8 mouse cellular contexts compared by ENCODE assay signal in the genomic region with DNA sequence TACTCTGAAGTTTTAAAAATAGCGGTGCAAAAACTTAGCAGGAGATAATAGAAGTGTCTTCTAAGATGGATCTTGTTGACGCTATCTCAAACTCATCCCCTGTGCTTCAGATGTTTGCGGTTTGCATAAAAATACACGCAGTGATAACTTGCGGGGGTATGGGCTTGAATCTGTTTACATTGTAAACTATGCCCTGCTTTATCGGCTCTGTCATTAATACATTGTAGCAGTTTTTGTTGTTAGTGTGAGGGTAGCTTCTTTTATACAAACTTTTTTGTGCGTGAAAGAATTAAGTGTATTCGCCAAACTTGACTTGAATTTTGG. TPM values are rescaled to one million over a fixed set of nuclear protein-coding genes. Genes with fewer than 3 reads are reported as not detected.
DNase-seq lines count a peak whose midpoint lies in the region; ATAC-seq and TF ChIP-seq lines count a peak whose summit lies in the region.

No protein-coding gene starts in this region.

- no peak for TF ChIP-seq CTCF in cerebellum, adult 2 months (IDR thresholded peaks at IDR 0.05; ENCODE audit: borderline replicate concordance, insufficient read depth, low read depth, low read length)
- no peak for TF ChIP-seq CTCF in testis, adult 2 months (IDR thresholded peaks at IDR 0.05; ENCODE audit: control insufficient read depth, insufficient read depth, insufficient replicate concordance, low read depth, low read length)

- no peaks in the 10 kb centered on the region for H3K27me3 ChIP-seq in cerebellum, adult 2 months (ENCODE audit: control insufficient read depth, insufficient read depth, low read length)
- H3K27me3 ChIP-seq in testis, adult 2 months (ENCODE audit: control insufficient read depth, insufficient read depth, low read length), result no peaks in the 10 kb centered on the region
- no peaks in the 10 kb centered on the region for H3K27me3 ChIP-seq in liver, embryonic 13.5 days

- peak overlapping the region; percentile 99 for H3K9ac ChIP-seq in liver, embryonic 13.5 days

- no peaks in the 10 kb centered on the region for H3K9me3 ChIP-seq in liver, embryonic 13.5 days (replicated peaks)

- ATAC-seq in liver, embryonic 13.5 days (ENCODE audit: low read depth), result no peak

- TF ChIP-seq POLR2A in cerebellum, adult 2 months (IDR thresholded peaks at IDR 0.05; ENCODE audit: borderline replicate concordance, insufficient read depth, low read length), result no peak
- TF ChIP-seq POLR2A in testis, adult 2 months (IDR thresholded peaks at IDR 0.05; ENCODE audit: control insufficient read depth, low read depth, low read length), result no peak

- peak overlapping the region; percentile 89 for H3K4me3 ChIP-seq in cerebellum, adult 2 months (replicated peaks; ENCODE audit: insufficient read depth, low read depth, low read length)
- peak overlapping the region; percentile 94 for H3K4me3 ChIP-seq in testis, adult 2 months (ENCODE audit: control insufficient read depth, low read depth, low read length)
- peak overlapping the region; percentile 99 for H3K4me3 ChIP-seq in liver, embryonic 13.5 days (replicated peaks)

- H3K27ac ChIP-seq in cerebellum, adult 2 months (ENCODE audit: insufficient read depth, low read length), result no peak overlapping the region
- peak overlapping the region; percentile 98 for H3K27ac ChIP-seq in testis, adult 2 months (ENCODE audit: control insufficient read depth, insufficient read depth, low read depth, low read length)
- H3K27ac ChIP-seq in liver, embryonic 13.5 days, result peak overlapping the region; percentile 96

- H3K4me1 ChIP-seq in cerebellum, adult 2 months (ENCODE audit: control insufficient read depth, insufficient read depth, low read length), result peaks cover 6% of the 10 kb centered on the region
- H3K4me1 ChIP-seq in testis, adult 2 months (ENCODE audit: control insufficient read depth, insufficient read depth, low read length), result peaks cover 2% of the 10 kb centered on the region; the same call in 1 of the 2 replicates
- H3K4me1 ChIP-seq in liver, embryonic 13.5 days (replicated peaks), result peaks cover 64% of the 10 kb centered on the region

- 7% methylated on average over 8 of the region's 8 CpGs for WGBS in cerebellum, adult 2 months
- WGBS in liver, embryonic 13.5 days (ENCODE audit: insufficient replicate concordance), result 8% methylated on average over 8 of the region's 8 CpGs

- H3K4me2 ChIP-seq in liver, embryonic 13.5 days, result peak overlapping the region; percentile 81

- H3K36me3 ChIP-seq in testis, adult 2 months (ENCODE audit: control insufficient read depth, insufficient read depth, low read length), result no peaks in the 10 kb centered on the region
- 0 out of 2 replicates have a peak, but pooled peaks cover 3% of the 10 kb centered on the region for H3K36me3 ChIP-seq in liver, embryonic 13.5 days

- no peak for DNase-seq in cerebellum, adult 2 months
- DNase-seq in cerebellum, adult 9-10 months, result no peak
- DNase-seq in testis, postnatal 10 days (ENCODE audit: low spot score), result no peak
- no peak for DNase-seq in liver, embryonic 13.5 days
- no peak for DNase-seq in cerebellum, postnatal 4 days (ENCODE audit: low spot score in 2 of 2)
- no peak for DNase-seq in adrenal gland, postnatal 4 days (ENCODE audit: low spot score in 2 of 2)
- DNase-seq in right cerebral cortex, postnatal 4 days, result no peak

RNA-seq across cellular contexts. Expression of a gene that starts 2.1 kb away (rescaled TPM):
- 22.6 and 22.9 TPM in 2 replicates for polyA plus RNA-seq in cerebellum, adult 2 months (2012; rRNA removed)
- 9.9 and 15.0 TPM in 2 replicates for polyA plus RNA-seq in testis, adult 2 months (2012; rRNA removed)
- polyA plus RNA-seq in liver, embryonic 13.5 days (2015; fragmentation: Nextera tagmentation; extraction: Ambion mirVana), result 34.5 and 47.1 TPM in 2 replicates
- 10 to 100 TPM; 56.8 to 63.5 TPM for total RNA-seq in adrenal gland, postnatal 4 days (2021)

RNA-seq across cellular contexts. Expression of a gene that starts 8.3 kb away (rescaled TPM):
- 538 and 547 TPM in 2 replicates for polyA plus RNA-seq in cerebellum, adult 2 months (2012; rRNA removed)
- 361 and 448 TPM in 2 replicates for polyA plus RNA-seq in testis, adult 2 months (2012; rRNA removed)
- polyA plus RNA-seq in liver, embryonic 13.5 days (2015; fragmentation: Nextera tagmentation; extraction: Ambion mirVana), result 563 and 588 TPM in 2 replicates
- total RNA-seq in adrenal gland, postnatal 4 days (2021), result 100 to 1,000 TPM; 492 to 529 TPM

RNA-seq across cellular contexts. Expression of a gene that starts 20.6 kb away (rescaled TPM):
- 1.6 and 2.0 TPM in 2 replicates for polyA plus RNA-seq in cerebellum, adult 2 months (2012; rRNA removed)
- 17.9 and 19.9 TPM in 2 replicates for polyA plus RNA-seq in testis, adult 2 months (2012; rRNA removed)
- 1.1 TPM in 2 replicates for polyA plus RNA-seq in liver, embryonic 13.5 days (2015; fragmentation: Nextera tagmentation; extraction: Ambion mirVana)
- 100 to 1,000 TPM; 477 to 530 TPM for total RNA-seq in adrenal gland, postnatal 4 days (2021)
